Mouse (Mus musculus): ENCODE measurements around the gene Egln3.

The Egln3 gene

DNA sequence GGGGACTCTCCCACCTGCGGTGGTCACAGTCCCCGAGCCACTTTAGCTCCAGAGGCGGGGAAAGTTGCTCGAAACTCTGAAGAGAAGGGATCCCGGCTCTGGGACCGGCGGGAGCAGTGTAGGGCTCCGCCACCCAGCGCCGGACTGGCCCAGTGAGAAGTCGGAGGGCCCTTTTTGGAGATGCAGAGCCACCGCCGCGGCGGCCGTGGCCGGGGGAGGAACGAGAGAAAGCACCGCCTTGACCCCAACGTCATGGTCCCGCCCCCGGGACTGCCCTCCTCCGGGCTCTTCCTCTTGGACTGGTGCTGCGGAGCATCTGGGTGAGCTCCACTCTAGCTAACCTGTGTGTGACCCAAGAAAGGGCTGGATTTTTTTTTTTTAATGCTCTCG is at the start of gene Egln3:
Gene Egln3, minus strand, starts transcription at position 205 of the 390 bp plus-strand sequence.
- no peak for DNase-seq (ENCODE audit: low read depth, low spot score)

DNA sequence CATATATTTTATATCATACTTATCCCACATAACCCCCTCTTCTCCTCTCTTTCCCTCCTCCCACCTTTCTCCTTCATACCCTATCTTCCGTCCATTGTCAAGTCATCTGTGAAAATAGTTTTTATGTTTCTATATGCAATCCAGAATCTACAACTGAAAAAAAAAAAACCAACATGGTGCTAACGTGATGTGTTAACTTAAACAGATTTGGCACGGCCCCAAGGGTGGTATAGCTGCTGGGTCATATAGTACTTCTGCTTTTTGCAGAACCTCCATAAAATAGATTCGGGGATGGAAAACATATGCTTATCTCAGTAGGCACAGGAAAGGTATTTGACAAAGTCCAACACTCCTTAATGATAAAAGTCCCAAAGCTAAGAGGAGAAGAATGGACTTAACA is 49.8 kb upstream of the Egln3 start:
- no peak for DNase-seq (ENCODE audit: low read depth, low spot score)

DNA sequence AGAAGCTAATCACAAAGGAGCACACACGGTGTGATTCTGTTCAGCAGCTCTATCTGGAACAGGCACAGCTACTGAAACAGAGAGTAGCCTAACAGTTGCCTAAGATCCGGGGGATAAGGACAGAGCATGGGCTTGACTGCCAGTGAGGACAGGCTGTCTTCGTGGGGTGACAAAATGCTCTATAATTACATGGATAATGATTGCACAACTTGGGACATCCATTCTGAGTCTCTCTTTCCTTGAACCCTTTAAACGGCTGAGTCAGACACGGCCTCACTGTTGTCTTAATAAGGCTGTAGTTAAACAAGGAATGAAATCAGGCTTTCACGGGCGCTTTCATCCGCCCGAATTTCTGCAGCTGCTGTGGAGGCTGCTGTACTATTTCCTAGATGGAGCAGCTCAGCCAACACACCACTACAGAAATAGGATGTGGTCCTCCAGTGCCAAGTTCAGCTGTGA is 48.3 kb upstream of the Egln3 start:
- DNase-seq (ENCODE audit: low read depth, low spot score) = no peak

DNA sequence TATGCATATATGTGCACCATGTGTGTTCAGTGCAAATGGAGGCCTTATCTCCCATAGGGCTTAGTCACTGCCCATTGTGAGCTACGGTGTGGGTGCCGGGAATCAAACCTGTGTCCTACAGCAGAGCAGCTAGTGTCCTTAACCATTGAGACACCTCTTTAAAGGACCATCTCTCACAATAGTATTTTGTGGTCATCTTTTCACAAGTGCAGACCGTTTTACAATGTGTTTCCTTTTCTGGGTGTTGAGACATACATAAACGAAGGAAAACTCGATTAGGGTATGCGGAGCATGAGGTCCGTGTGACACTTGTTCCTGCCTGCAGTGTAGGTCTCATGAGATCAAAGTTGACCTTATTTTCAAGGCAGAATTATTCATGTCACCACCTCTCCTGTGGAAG is 44.2 kb upstream of the Egln3 start:
- no peak for DNase-seq (ENCODE audit: low read depth, low spot score)

DNA sequence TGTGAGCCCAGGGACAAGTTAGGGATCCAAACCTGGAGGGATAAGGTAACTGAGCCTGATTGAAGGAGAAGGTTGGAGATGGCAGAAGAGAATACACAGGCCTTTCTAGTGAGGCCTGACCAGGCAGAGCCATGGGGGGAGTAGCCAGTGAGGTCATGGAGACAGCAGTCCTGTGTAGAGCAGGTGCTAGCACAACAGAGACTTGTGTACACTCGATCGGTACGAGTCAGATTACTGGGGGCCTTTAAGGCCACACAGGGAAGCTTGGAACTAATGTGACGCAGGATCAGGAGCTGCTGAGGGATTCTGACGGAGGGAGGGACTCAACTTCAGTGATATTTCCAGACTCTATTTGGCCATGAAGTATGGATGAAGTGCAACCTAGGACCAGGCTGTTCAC is 39.5 kb upstream of the Egln3 start:
- DNase-seq (ENCODE audit: low read depth, low spot score) = no peak

DNA sequence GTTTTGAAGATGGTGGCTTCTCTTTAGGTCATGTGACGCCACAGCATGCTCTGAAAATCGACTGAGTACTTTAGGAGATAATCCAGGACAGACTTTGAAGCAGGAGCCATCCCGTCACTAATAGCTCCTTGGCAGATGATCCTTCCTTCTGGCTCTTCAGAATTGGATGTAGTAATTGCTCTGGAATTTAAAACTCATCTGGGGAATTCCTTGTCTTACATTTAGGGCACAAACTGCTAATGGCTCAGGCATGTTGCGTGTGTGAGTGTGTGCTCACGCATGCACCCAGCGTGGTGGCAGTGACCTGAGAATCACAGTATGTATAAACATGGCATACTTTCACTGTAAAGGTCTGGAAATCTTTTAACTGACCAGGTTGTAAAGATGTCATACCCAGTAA is 38.3 kb upstream of the Egln3 start:
- no peak for DNase-seq (ENCODE audit: low read depth, low spot score)

DNA sequence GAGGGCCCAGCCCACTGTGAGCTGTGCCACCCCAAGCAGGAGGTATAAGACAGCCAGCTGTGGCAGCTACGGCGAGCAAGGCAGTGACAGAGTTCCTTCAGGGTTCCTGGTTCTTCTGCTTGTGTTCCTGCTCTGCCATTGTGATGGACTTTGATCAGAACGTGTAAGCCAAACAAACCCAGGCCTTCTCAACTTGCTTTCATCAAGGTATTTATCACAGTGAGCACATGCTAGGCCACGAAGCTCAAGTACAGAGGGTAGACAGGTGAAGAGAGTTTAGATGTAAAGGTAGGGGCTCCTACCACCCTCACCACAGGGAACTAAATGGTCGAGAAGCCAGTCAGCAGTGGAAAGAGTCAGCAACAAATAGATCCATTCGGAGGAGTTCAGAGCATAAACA is 30.1 kb upstream of the Egln3 start:
- DNase-seq (ENCODE audit: low read depth, low spot score) = no peak

DNA sequence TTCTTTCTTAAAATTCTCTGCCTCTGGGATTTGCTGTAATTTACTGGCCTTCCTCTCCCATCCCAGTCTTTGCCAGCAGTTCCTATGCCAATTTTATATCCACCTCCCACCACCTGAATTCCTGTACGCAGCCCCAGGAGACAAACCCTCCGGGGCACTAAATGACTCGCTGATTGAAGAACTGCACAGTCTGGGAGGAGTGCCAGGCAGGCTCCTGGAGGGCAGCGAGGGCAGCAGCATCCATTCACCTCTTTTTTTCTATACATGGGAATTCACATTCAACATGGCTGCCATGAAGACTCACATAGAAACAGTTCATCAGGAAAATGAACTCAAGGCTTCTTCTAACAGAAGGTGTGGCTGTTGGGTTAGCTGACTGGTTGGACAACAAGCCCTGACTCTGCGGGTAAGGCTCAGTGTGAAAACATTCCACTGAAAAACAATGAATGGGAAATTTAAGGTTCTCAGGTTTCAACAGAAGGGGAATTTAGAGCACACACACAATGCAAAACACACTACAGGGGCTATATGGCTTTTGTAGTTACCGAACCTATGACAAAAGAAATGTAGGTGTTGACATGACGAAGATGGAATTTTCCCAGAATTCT is 29.4 kb upstream of the Egln3 start:
- no peak for DNase-seq (ENCODE audit: low read depth, low spot score)

DNA sequence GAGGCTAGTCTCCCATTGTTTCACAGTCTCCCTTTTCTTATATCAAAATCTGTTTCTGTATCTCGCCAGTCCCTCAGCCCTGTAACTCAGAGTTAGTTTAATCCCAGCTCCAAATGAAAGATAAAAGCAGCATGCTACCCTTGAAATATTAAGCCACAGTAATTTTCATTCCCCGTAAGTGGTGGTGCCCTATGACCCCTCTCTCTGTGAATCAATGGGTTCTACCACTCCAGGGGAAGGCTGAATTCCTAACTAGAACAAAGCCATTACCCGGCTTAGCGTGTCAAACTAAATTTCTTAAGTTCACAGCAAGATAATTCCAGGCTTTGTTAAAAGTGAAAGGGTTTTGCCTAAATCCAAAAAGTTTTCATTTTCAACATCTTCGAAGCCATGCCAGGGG is 28.8 kb upstream of the Egln3 start:
- no peak for DNase-seq (ENCODE audit: low read depth, low spot score)

DNA sequence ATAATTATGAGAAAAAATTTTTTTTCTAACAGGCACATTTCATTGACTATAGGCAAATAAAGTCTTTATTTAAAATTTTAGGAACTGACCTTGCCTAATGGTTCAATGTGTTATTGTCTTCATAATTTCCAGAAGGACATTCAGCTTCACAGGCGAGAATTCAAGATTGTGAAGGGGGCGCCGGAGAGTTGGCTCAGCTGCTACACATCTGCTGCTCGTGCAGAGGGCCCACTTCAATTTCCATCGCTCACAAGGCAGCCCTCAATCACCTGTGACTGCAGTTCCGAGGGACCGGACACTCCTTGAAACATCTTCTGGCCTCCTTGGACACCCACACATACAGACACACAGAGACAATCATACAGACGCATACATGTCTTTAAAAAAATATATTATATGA is 23.9 kb upstream of the Egln3 start:
- DNase-seq (ENCODE audit: low read depth, low spot score) = no peak

DNA sequence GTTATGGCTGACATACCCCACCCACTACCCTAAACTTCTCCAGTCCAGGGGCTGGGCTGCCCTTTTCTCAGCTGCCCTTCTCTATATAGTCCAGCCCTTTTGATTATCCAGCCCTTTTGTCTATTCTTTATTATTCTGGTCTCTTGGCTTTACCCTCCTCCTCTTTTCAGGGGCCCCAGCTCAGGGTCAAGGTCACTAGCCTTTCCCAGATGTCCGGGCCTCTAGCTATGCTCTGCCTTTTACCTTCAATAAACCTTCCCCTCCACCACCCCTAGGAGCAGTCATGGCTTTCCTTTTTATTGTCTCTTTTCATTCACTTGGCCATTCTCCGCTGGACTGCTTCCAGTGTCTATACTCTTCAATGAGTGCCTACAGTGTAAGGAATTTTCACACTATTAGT is 22.7 kb upstream of the Egln3 start:
- DNase-seq (ENCODE audit: low read depth, low spot score) = no peak

DNA sequence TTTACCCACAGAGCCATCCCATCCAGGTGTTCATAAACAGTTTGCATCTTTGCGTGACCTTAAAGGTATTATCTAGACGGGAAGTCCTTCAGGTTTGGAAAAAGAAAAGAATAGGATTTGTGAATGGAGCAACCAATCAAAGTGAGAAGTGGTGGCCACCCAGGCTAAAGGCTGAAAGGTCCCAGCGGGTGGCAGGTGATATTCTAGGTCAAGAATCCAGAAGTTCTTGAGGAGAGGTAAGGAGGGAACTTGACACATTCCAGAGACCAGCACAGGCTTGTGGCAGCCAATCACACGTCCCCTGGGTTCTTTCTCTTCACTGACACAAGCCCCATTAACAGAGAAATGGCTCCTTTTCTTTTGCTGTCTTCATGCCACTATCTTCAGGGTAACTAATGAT is 21.9 kb upstream of the Egln3 start:
- DNase-seq (ENCODE audit: low read depth, low spot score) = no peak

DNA sequence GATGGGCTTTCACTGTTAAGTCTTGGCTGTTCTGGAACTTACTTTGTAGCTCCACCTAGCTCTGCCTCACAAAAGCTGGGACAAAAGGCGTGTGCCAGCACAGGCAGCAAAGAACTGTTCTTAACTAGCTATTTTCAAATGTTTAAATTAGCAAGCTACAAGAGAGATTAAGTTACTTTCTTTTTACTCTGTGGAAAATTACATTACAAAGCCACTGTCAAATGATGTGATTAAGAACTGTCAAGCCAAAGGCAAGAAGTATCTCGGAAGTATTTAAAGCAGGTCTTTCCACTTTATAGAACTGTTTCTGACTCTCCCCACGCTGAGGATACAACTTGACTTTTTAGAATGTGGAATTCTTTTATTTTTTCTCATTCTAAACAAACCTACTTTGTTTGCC is 21.4 kb upstream of the Egln3 start:
- DNase-seq (ENCODE audit: low read depth, low spot score) = no peak

DNA sequence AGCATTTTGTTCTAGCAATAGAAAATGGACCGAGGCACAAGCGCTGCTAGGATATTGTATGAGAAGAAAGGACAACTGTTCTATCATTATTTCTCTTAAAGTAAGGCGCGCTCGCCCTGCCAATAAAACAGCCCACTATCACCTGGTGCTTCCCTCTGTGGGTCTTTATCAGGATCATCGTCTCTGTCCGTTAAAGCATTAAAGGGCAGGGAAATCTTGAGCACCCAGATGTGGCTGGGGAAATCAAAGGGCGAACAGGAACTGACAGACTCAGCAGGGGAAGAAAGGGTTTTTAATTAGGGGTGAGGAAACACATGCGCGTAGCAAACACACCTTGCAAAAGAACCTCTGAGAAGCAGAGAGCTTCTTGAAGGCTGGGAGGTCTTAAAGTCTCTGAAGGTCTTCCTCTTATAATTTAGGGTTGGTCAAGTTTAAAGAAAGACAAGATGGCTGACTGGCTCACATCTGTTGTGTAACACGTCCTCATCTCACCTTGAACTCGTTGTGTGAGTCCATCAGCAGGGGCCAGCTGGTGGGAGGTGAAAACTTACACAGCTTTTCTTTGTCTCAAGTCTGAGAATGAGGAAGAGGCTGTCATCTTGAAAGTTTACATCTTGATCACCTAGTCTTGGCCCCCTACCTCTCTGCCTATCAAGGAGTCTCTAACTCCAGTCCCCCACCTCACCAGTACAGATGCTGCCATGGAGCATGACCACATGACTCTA is 18.5 kb upstream of the Egln3 start:
- DNase-seq (ENCODE audit: low read depth, low spot score) = no peak

DNA sequence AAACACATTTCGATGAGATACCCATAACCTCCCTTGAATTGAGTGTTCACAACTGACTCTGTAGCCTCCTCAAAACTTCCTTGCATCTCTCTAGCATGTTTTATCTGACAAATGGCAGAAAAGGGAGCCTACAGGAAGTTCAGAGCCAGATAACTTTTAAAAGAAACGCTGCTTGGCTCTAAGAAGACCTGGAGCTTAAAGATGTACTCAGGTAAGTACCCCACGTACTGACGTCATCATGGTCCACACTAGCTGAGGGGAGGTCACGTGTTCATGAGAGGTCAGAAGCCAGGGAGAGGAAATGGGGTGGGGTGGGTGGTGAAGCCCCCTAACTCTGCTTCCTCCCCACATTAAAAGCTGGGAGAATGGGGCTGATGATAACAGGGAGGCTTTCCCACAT is 13.0 kb upstream of the Egln3 start:
- DNase-seq (ENCODE audit: low read depth, low spot score) = no peak

DNA sequence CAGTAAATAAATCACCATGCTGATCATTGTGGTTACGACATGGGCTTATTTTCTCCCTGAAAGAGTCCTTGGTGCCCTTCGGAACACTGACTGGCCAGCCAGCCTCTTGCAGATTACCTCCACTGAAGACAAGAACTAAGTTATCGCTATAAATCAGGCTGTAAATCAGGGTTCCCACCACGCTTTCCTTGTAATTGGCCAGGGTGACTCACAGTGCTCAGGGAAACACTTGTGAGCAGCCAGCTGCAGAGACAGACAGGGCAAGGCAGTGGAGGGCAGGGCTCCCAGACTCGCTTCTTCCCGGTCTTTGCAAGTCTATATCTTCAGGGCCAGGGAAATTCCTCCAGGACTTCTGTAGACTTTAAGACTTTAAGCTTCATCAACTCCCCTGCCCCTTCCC is 10.8 kb upstream of the Egln3 start:
- no peak for DNase-seq (ENCODE audit: low read depth, low spot score)

DNA sequence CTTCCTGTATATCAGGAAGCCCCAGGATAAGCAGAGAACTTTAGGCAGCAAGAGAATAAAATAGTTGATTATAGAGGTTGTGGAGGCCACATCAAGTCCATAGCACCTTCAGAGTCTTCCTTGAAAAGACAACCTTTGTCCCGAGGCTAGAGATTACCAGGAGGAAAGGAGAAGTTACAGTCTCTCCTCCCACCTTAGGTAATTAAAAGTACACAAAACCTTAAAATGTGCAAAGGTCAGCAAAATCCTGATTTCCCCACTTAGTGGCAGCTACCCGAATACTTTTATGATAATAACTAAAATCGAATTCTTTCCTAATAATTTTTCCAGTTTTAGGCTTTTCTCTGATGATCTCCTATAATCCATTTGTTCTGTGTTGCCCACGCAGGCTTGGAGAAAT is 10.2 kb upstream of the Egln3 start:
- DNase-seq (ENCODE audit: low read depth, low spot score) = no peak

DNA sequence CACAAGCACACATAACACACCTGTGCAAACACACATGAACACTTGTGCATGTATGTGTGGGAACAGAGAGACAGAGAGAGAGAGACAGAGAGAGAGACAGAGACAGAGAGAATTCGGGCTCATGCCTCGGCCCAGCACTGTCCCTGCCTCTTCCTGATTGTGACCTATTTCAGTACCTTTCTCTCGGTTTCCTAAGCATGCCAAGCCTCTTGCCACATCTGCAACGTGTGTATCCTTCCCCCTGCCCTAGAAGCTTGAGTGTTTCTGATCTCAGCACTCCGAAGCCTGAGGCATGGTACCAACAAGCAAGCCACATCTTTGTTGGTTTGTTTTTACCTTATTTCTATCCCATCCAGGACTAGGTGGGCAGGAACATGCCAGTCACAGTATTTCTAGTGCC is 9.6 kb upstream of the Egln3 start:
- no peak for DNase-seq (ENCODE audit: low read depth, low spot score)

DNA sequence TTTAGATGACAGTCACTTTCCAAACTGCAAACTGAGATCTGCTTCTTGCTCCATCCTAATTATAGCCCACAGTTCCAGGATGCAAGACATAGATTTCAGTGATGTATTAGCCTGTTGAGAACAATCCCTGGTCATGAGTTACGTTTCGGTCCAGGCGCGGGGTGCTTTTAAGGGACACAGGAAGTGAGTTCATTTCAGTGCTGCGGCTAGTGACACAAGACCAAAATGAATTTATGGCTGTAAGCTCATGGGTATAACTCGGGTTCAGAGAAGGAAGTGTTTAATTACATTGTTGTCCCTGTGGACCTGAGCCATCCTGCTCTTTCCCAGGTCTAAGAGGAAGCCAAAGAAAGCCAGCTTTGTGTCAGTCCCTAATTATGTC is 5.5 kb upstream of the Egln3 start:
- no peak for DNase-seq (ENCODE audit: low read depth, low spot score)

DNA sequence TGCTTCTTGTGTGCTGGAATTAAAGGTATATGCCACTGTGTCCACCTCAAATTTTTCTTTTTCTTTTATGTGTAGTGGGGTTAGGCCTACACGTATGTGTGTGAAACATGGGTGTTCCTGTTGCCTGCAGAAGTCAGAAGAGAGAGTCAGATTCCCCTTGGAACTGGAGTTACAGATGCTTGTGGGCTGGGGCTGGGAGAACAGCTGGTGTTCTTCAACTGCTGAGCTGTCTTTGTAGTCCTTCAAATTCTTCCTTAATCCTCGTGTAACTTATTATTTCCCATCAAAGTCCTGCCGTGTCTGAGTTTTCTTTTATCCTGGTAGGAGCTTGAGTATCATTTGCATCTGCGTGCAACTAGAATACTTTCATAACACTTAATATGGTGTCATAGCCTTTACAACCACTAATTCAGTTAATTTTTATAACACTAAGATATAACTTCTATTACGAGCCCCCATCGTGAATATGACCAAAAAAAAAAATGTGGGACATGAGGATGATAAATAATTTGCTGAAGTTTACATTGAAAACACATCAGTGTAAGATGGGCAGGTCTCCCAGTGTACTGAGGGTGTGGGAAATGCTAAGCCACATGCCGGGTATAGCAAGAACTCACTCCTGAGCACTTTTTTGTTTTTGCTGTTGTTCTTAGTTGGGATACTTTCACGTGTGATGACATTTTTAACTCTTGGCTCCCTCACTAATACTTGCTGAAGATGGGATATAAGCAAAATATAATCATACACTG is 4.9 kb upstream of the Egln3 start:
- DNase-seq (ENCODE audit: low read depth, low spot score) = no peak

DNA sequence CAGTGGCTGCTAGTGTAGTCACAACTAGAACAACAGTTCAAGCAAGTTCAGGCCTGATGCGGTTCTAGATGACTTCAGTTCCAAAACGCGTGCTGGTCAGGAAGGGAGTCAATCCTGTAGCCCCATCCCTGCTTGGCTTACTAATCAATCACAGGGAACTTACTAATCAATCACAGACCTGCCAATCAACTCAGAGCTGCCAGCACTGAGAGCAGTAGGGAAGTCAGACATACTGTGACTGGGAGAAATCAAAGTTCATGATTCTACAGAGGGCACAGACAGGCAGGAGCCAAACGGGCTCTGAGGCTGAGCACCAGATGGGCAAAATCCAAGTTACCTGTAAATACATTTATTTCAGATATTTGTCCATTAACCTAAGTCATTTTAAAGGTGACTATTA is 2.1 kb upstream of the Egln3 start:
- DNase-seq (ENCODE audit: low read depth, low spot score) = no peak

DNA sequence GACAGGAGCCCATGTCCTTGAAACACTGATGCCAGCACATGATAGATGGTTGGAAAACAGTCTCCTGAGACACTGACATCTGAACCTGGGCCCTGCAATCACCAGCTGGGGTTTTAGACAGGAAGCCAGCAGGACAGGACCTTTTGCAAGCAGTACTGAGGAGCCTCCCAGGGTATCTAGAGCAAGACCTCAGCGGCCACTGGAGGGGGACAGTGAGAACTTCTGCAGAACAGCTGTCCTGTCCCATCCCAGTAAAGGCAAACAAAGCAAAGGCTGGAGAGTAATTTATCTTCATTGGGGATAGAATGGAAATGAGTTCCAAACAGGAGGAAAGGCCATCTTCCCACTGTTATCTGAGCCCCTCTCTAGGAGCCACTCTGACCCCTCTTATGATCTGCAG is 1.5 kb upstream of the Egln3 start:
- no peak for DNase-seq (ENCODE audit: low read depth, low spot score)

Data from retina, adult 2 months (tissue).